Mouse (Mus musculus) E14TG2a.4 (cell line): ENCODE measurements around the gene Gm28363.
"Not testable (repeated sequence)": the region's sequence is repeated elsewhere in the genome, so short reads cannot be mapped to it uniquely, and the experiment has no call there.

ENCODE experiments used
- H3K27me3 ChIP-seq: 2 replicates; pipeline ENCODE4 v1.6.1; 2014; ENCODE audit warnings: low read length, control low read depth; ENCODE audit not compliant: insufficient read depth
- H3K36me3 ChIP-seq: 2 replicates; pipeline ENCODE4 v1.6.1; 2014; ENCODE audit warnings: low read length, control low read depth; ENCODE audit not compliant: insufficient read depth
- H3K4me1 ChIP-seq: replicated peaks from 2 replicates; pipeline ENCODE4 v1.6.1; 2014; ENCODE audit warnings: low read depth, low read length, control low read depth
- H3K4me3 ChIP-seq: replicated peaks from 2 replicates; pipeline ENCODE4 v1.5.1; 2014; ENCODE audit warnings: mild to moderate bottlenecking, low read length
- H3K9me3 ChIP-seq: 2 replicates; pipeline ENCODE4 v1.6.1; 2014; ENCODE audit warnings: low read length, control low read depth
- NANOG ChIP-seq: IDR thresholded peaks from 2 replicates; pipeline ENCODE4 v1.6.1; 2014; ENCODE audit warnings: borderline replicate concordance, low read length, mixed read lengths

Gene Gm28363

GRCm38 (mm10) chr1:117696831-117697230 is at the start of gene Gm28363:
Gm28363 (plus strand) TSS chr1:117697131.
- H3K36me3 ChIP-seq, H3K4me1 ChIP-seq: not testable (repeated sequence)

GRCm38 (mm10) chr1:117650236-117650635 is 46.7 kb upstream of the Gm28363 start:
- not testable (repeated sequence) for H3K4me1 ChIP-seq, H3K36me3 ChIP-seq, H3K4me3 ChIP-seq, H3K27me3 ChIP-seq
- H3K9me3 ChIP-seq = peaks cover 77% of the 10 kb centered on the region
- peak; percentile 41; the same call in 1 of the 2 replicates for TF ChIP-seq NANOG

More at GRCm38 (mm10) chr1:117696831-117697230, at the start of gene Gm28363:
- H3K4me3 ChIP-seq, H3K27me3 ChIP-seq, H3K9me3 ChIP-seq: not testable (repeated sequence)
